Mouse (Mus musculus) adrenal gland, postnatal 36 days (tissue): ENCODE results near the gene Dbp. TPM values are rescaled to one million over a fixed set of nuclear protein-coding genes. Genes with fewer than 3 reads are reported as not detected.
"Not testable (repeated sequence)": the region's sequence is repeated elsewhere in the genome, so short reads cannot be mapped to it uniquely, and the experiment has no call there.

ENCODE experiments used
- DNase-seq, 2 experiments: peaks; one replicate each; pipeline ENCODE4 v3.0.0; 2021; ENCODE audit warnings: mixed read lengths in 1 of 2
- long read RNA-seq, 2 experiments: library from polyadenylated mRNA; stranded (forward); transcript quantifications; one replicate each; pipeline ENCODE4 v2.0.0; 2021; ENCODE audit warnings: borderline sequencing depth in 2 of 2
- total RNA-seq, 2 experiments: library from RNA; stranded (reverse); gene quantifications; 2 replicates each; pipeline ENCODE4 v1.2.3; 2021

Dbp gene
- 100 to 1,000 TPM; 125 to 262 TPM for total RNA-seq
- long read RNA-seq, experiment 1, transcript Dbp-201 (4 exons, 1,837 nt) = major isoform, 291 of 394 reads
- long read RNA-seq, experiment 1, transcript Dbp-205 (2 exons, 1,732 nt) = minor isoform, 23 of 394 reads
- long read RNA-seq, experiment 1, transcript Dbp-204 (3 exons, 1,156 nt) = minor isoform, 28 of 394 reads
- long read RNA-seq, experiment 1, partial matches to known transcripts = 26 of 394 reads
- long read RNA-seq, experiment 1, other reads (novel, unspliced or antisense) = 26 of 394 reads
- long read RNA-seq, experiment 2, transcript Dbp-205 (2 exons, 1,732 nt) = minor isoform, 8 of 118 reads
- long read RNA-seq, experiment 2, transcript Dbp-204 (3 exons, 1,156 nt) = minor isoform, 11 of 118 reads
- long read RNA-seq, experiment 2, transcript Dbp-201 (4 exons, 1,837 nt) = major isoform, 75 of 118 reads
- long read RNA-seq, experiment 2, partial matches to known transcripts = 12 of 118 reads
- long read RNA-seq, experiment 2, other reads (novel, unspliced or antisense) = 12 of 118 reads

DNA sequence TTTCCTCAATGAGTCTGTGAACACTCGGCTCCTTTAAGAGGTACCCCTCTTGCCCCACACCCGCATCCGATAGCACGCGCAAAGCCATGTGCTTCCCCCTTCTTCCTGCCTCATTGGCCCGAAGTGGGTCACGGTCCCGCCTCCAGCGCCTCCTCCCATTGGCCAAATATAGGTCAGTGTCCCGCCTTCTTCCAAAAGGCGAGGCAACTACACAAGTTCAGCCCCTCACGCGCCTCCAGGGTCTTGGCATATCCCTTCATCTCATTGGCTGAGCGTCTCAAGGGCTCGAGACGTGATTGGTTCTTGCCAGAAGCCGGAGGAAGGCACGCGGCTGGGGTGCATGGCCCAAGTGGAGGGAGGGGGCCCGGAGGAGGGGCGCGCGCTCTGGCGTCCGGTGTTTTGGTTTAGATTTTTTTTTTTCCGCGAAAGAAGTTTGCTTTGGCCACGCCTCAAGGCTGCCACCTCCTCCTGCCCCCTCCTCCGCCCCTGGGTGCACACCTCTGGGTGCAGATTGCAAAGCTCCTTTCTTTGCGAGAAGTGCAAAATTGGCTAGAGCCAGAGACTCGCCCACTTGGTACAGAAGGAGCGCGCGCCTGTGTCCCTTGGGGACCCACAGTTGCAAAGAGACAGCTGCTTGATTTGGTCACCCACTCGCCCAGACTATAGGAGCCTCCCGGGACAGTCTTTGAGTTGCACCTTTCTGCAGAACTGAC is at the start of gene Dbp:
Dbp (plus strand) TSS at position 359 of the 713 bp plus-strand sequence.
- peak; percentile 97 to 99 for DNase-seq

DNA sequence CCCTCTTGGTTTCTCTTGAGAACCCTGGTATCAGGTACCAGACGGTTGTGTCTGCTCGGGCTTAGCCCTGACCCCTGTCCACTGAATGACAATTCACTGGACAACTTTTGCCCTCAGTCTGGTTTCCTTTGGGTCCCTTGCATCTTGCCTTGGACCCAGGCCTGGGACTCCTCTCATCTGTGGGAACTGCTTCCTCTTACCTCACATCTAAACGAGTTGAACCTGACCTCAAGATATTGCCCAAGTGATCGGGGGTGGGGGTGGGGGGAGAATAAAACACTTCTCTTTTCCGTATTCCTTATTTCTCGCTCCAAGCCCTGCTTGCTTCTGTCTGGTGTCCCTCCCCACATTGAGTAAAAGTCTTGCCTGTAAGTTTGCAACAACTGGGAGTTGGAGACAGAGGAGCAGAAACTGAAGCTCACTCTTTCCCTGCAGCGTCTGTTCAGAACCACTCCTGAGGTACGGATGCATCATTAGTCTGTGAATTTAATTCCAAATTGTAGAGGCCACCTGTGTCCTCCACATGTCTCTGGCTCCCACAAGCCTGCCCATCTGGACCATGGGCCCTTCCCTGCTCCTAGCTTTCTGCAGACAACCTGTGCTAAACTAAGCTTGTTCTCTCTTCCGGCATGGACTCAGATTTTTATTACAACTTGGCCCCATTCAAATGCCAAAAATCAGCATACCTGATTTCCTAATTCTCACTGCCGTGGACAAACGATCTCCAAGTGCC is 44.0 kb upstream of the Dbp start:
- no peak for DNase-seq

- DNase-seq = not testable (repeated sequence)
Measured at GRCm38 (mm10) chr7:45661702-45662101, 43.2 kb upstream of the Dbp start.

GRCm38 (mm10) chr7:45665303-45666138 is 39.4 kb upstream of the Dbp start:
- no peak for DNase-seq

DNA sequence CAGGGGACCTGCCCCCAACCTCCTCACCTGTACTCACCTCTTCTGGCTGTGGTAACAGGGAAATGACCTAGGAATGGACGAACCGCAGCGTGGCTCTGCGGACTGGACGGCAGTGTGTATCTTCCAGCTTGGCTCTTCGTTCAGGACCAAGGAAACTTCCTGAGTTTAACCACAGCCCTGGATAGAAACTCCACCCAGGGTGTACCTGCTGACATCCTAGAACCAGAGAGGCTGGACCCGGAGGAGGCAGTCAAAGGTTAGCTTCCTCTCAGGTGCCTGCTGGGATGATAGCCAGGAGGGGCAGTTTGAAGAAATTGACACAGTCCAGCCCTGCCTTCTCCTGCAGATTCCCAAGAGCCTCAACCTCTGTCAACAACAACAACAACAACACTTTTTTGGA is 38.7 kb upstream of the Dbp start, which contains the start of gene Fut2:
Fut2 (minus strand) TSS at position 234 of the 400 bp plus-strand sequence.
- no peak for DNase-seq

DNA sequence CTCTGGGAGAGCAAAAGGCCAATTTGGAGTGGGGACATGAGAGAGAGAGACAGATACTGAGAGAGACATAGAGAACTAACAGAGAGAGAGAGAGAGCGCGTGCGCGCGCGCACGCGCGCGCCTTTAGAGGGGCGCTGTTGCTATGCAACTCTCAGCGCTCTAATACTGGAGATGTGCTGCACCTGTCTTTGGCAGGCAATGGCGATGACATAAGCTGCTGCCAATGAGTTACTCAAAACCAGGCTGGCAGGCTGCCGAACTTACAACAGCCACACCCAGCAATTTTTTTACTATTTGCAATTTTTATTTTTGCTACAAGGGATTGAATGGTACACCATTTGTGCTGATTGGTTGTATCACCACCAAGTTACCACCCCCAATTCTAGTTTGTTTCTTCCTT is 37.1 kb upstream of the Dbp start:
- DNase-seq = no peak

DNA sequence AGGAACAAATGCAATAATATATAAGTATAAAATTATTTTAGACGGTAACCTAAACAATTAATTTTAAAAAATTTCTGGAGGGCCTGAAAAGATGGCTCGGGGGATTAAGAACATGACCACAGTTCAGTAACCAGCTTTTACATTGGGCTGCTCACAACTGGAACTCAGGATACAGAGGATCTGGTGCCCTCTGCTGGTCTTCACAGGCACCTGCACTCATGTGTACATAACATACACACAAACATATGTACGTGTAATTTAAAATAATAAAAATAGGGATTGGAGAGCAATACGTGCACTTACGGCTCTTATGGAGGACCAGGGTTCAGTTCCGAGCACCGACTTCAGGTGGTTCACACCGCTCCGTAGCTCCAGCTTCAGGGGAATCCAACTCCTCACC is 36.0 kb upstream of the Dbp start:
- no peak for DNase-seq

DNA sequence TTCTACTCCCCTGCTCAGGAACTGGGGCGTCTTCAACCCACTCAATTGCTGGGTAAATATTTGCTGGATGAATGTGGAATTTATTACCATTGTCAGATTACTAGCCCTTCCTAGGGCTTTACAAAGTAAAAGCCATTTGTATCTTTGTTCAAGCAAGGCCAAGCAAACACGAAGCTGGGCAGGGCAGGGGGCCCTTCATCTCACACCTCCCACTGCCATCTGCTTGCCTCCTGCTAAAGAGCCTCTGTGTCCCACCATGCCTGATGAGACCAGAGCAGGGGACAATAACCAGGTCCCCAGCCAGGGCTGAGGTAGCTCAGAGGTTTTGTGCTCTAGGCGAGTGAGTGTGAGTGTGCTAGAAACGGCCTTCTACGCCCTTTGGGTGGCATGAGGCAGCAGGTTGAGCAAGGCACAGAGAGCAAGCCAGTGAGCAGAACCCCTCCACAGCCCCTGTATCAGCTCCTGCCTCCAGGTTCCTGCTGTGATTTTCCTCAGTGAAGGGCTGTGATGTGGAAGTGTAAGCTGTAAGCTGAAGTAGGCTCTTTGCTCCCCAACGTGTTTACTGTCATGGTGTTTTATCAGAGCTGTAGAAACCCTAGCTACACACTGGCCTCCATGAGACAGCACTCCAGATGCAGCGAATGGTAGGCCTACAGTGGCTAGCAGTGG is 27.1 kb upstream of the Dbp start:
- DNase-seq = no peak

- DNase-seq = peak; percentile 75 to 81
Measured at GRCm38 (mm10) chr7:45678513-45678912, 26.4 kb upstream of the Dbp start.

DNA sequence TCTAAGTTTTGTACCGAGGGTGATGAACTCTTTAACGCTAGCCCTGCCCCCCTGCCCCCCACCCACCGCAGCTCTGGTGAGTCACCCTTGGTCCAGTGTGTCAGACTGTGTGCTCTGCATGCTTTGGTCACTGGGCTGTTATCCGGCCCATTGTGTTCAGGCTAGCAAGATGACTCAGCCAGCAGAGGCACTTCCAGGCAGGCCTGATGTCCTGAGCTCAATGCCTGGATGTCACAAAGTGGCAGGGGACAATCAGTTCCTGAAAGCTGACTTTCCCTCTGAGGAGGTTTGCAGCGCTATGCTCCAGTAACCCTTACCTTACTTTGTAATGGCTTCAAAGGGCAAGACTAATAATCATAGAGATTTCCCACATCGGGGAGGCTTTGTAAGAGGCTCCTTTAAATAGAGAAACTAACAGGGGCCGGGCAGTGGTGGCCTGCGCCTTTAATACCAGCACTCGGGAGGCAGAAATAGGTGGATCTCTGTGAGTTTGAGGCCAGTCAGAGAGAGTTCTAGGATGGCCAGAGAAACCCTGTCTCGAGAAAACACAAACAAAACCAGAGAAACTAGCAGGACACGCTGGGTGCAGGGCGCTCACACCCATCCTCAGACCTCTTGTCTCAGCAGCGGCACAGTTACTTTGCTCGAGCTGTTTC is 24.8 kb upstream of the Dbp start:
- peak; percentile 80 to 81 for DNase-seq

DNA sequence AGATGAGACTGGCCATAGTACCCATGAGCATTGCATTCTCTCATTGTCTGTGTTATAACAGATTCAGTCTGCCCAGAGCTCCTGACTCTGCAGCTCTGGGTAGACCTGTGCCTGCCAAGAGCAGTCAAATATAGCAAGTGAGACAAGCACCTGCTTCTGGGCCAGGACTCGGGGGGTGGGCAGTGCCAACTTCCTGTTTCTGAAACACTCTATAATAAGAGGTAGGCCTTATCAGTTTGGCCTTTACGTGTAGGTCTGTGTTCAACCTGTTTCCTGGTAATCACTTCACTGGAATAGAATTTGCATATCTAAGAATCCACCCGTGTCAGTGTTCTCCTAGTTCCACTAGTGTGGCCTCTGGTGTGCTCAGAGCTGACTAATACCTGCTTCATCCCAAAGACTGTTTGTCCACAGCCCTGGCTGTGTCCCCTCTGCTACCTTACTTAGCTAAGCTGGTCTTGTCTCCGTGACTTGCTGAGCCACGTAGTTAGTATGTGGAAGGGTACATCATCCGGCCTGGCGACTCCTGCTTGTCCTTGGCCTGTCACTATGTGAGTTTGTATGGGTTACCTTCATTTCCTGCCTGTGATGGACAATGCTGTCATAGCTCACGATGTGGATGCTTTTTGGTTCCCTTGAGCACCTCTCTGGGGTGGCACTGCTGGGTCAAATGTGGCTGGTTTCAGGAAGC is 23.7 kb upstream of the Dbp start:
- DNase-seq = no peak

GRCm38 (mm10) chr7:45682144-45683126 is 22.5 kb upstream of the Dbp start:
- peak; percentile 91 for DNase-seq

DNA sequence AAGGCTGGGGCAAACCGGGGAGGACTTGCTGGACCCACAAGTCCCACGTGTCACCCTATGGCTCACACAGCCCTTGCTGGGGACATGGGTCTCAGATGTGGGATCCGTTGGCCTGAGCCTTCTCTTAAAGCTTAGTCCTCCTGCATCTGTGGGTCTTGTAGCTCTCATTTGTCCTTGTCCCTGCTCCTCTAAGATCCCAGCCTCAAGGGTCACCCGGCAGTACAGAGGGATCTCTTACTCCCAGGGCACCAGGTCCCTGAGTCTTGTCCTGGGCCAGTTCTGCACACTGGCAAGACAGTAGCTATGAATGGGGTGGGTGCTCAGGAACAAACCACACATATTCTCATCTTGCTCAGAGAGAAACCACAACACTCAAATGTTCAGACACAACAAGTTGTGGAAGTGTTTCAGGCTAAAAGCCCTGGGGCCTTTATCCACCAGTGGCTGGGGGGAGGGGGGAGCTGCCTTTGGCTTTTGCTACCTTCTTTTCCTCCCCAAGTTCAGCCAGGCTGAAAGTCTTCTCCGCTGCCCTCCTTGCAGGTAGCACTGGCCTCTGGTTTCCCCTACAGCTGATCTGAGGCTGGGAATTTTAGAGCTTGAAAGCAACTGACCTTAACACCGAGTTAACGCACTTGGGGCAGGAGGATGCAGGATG is 21.4 kb upstream of the Dbp start, which contains the start of gene Ntn5:
Ntn5 (plus strand) TSS at position 627 of the 655 bp plus-strand sequence.
- no peak for DNase-seq

- no peak for DNase-seq
Measured at GRCm38 (mm10) chr7:45685811-45686210, 19.1 kb upstream of the Dbp start.

DNA sequence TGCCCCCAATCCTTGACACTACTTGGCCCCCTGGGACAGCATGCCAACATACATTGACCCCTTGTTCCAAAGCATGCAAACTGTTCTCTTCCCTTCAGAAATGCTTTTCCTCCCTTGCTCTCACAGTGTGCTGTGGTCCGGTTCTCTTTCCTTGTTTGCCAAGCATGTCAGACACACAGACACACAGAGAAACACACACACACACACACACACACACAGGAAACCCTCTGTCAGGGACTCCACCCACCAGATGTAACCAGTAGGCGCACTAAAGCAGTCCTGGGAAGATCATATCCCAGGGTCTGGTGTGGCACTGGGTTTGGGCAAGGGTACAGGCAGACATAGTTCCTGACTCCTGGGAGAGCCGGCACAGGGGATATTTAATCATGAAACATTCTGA is 18.0 kb upstream of the Dbp start:
- no peak for DNase-seq

DNA sequence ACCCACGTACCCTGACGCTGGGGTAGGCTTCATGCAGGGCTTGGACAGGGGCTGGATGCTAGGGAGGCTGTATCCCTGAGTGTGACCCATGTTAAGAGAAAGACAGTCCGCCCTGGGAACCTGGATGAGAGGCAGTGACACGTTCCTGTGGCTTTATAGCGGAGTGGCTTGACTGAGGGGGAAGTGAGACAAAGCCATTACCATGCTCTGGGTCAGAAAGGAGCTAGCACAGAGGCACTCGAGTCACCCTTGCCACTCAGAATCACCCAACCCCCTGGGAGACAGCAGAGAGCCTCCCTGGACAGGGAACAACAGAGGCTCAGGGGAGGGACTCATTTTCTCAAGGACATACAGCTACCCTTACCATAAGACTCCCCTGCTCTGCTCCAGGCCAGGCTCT is 15.8 kb upstream of the Dbp start:
- no peak for DNase-seq

DNA sequence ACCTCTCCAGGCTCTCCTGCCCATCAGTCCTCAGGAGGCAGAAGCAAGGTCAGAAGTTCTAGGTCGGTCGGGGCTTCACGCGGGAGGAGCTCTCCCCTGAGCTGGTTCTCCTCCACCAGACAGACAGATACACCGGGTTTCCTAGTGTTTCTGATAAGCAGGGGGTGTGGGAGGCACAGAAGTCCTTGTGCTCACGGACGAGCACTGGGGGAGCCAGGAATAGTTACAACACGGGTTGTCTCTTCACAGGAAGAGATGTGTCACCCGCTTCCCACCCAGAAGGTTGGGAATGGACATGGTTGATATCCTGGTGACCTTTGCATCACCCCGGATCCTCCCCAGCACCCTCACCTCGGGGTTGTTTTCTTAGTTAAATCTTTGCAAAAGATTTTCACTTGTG is 15.1 kb upstream of the Dbp start:
- DNase-seq = peak in 1 of 2 experiments; percentile 29

- DNase-seq = no peak
Measured at GRCm38 (mm10) chr7:45692364-45692763, 12.5 kb upstream of the Dbp start.
